ENCODE assay signal across 16 mouse cellular contexts in genomic region chrX:6832553-6832952, GRCm38 (mm10). TPM values are rescaled to one million over a fixed set of nuclear protein-coding genes. Genes with fewer than 3 reads are reported as not detected.
A peak's percentile ranks its signal among the peaks of the same experiment; 100 is the strongest.
DNase-seq lines count a peak whose midpoint lies in the region; ATAC-seq and TF ChIP-seq lines count a peak whose summit lies in the region.
"Had no signal": no experiment of that assay in that cellular context is flagged by ENCODE, and none has a peak within 500 bp of the region (broad histone marks: within the 10 kb centered on the region; RNA-seq: fewer than 3 reads in every experiment).

No protein-coding gene starts in this region.

- TF ChIP-seq RAD21 in MEL (IDR thresholded peaks at IDR 0.05; ENCODE audit: low read depth, low read length) = no peak

- no peaks in the 10 kb centered on the region for H3K27me3 ChIP-seq in forebrain, embryonic 14.5 days (replicated peaks; ENCODE audit: control insufficient read depth, insufficient read depth, low read length)
- no peaks in the 10 kb centered on the region for H3K27me3 ChIP-seq in forebrain, embryonic 10.5 days (ENCODE audit: poor library complexity, severe bottlenecking)
- no peaks in the 10 kb centered on the region for H3K27me3 ChIP-seq in MEL (ENCODE audit: control insufficient read depth in 1 of 2, insufficient read depth in 2 of 2, low read length in 2 of 2)
- H3K27me3 ChIP-seq: limb, embryonic 12.5 days; megakaryocyte, embryonic 14.5 days had no signal

- H3K27ac ChIP-seq in forebrain, embryonic 14.5 days (ENCODE audit: low read depth, low read length) = no peak overlapping the region
- H3K27ac ChIP-seq in forebrain, embryonic 10.5 days = no peak overlapping the region
- no peak overlapping the region for H3K27ac ChIP-seq in layer of hippocampus, adult 2 months
- no peak overlapping the region for H3K27ac ChIP-seq in MEL (ENCODE audit: control insufficient read depth, low read depth, low read length)
- H3K27ac ChIP-seq: limb, embryonic 12.5 days had no signal

- no peak overlapping the region for H3K4me2 ChIP-seq in forebrain, embryonic 14.5 days (ENCODE audit: low read length)
- H3K4me2 ChIP-seq: limb, embryonic 12.5 days had no signal

- ATAC-seq in forebrain, embryonic 14.5 days = no peak

- no peaks in the 10 kb centered on the region for H3K79me2 ChIP-seq in MEL (ENCODE audit: control insufficient read depth, insufficient read depth, low read length, poor library complexity)

- H3K4me3 ChIP-seq in forebrain, embryonic 14.5 days (ENCODE audit: low read depth, low read length) = no peak overlapping the region
- no peak overlapping the region for H3K4me3 ChIP-seq in forebrain, embryonic 10.5 days
- H3K4me3 ChIP-seq in layer of hippocampus, adult 2 months = no peak overlapping the region
- H3K4me3 ChIP-seq in MEL (ENCODE audit: control insufficient read depth in 1 of 2, insufficient read depth in 1 of 2, low read depth in 2 of 2, low read length in 2 of 2) = no peak overlapping the region
- H3K4me3 ChIP-seq: limb, embryonic 12.5 days; megakaryocyte, embryonic 14.5 days had no signal

- no peak for TF ChIP-seq POLR2A in MEL (IDR thresholded peaks at IDR 0.05; ENCODE audit: control insufficient read depth in 1 of 2, insufficient read depth in 1 of 2, low read depth in 1 of 2, low read length in 2 of 2, poor library complexity in 1 of 2)

- 61% methylated on average over 2 of the region's 2 CpGs for WGBS in forebrain, embryonic 14.5 days
- WGBS in forebrain, embryonic 10.5 days = 70% methylated on average over 2 of the region's 2 CpGs

- TF ChIP-seq CTCF in layer of hippocampus, adult 2 months (conservative IDR thresholded peaks at IDR 0.05) = 0 out of 2 replicates have a peak, but pooled peaks have one; percentile 18
- no peak for TF ChIP-seq CTCF in MEL (IDR thresholded peaks at IDR 0.05 in 2 of 3, conservative IDR thresholded peaks at IDR 0.05 in 1 of 3; ENCODE audit: control insufficient read depth in 1 of 3, insufficient read depth in 1 of 3, low read depth in 2 of 3, low read length in 3 of 3, poor library complexity in 1 of 3, severe bottlenecking in 1 of 3)

- H3K9ac ChIP-seq in forebrain, embryonic 14.5 days (ENCODE audit: low read length) = no peak overlapping the region
- H3K9ac ChIP-seq in MEL (ENCODE audit: control insufficient read depth, low read depth, low read length, poor library complexity, severe bottlenecking) = no peak overlapping the region
- H3K9ac ChIP-seq: limb, embryonic 12.5 days had no signal

- no peaks in the 10 kb centered on the region for H3K4me1 ChIP-seq in forebrain, embryonic 14.5 days (ENCODE audit: control insufficient read depth, insufficient read depth, low read length)
- no peaks in the 10 kb centered on the region for H3K4me1 ChIP-seq in forebrain, embryonic 10.5 days
- no peaks in the 10 kb centered on the region for H3K4me1 ChIP-seq in MEL (ENCODE audit: control insufficient read depth in 1 of 2, insufficient read depth in 2 of 2, low read length in 2 of 2)
- H3K4me1 ChIP-seq: limb, embryonic 12.5 days; megakaryocyte, embryonic 14.5 days had no signal

- H3K9me3 ChIP-seq in forebrain, embryonic 14.5 days (replicated peaks; ENCODE audit: control insufficient read depth, low read length) = no peaks in the 10 kb centered on the region
- no peaks in the 10 kb centered on the region for H3K9me3 ChIP-seq in forebrain, embryonic 10.5 days
- no peaks in the 10 kb centered on the region for H3K9me3 ChIP-seq in MEL (replicated peaks; ENCODE audit: insufficient read depth, low read length)
- H3K9me3 ChIP-seq: limb, embryonic 12.5 days; megakaryocyte, embryonic 14.5 days had no signal

- no peaks in the 10 kb centered on the region for H3K36me3 ChIP-seq in forebrain, embryonic 14.5 days (ENCODE audit: control insufficient read depth, insufficient read depth, low read length)
- H3K36me3 ChIP-seq in forebrain, embryonic 10.5 days (replicated peaks) = no peaks in the 10 kb centered on the region
- no peaks in the 10 kb centered on the region for H3K36me3 ChIP-seq in MEL (ENCODE audit: control insufficient read depth in 1 of 2, insufficient read depth in 2 of 2, low read length in 2 of 2)
- H3K36me3 ChIP-seq: limb, embryonic 12.5 days had no signal

- TF ChIP-seq EP300 in MEL (IDR thresholded peaks at IDR 0.05; ENCODE audit: low read depth in 1 of 2, low read length in 2 of 2) = no peak

- DNase-seq in forebrain, embryonic 14.5 days (ENCODE audit: low spot score) = peak; percentile 1
- no peak for DNase-seq in forebrain, embryonic 10.5 days (ENCODE audit: extremely low spot score, low spot score)
- no peak for DNase-seq in layer of hippocampus, adult 2 months (ENCODE audit: low spot score in 2 of 2)
- DNase-seq in layer of hippocampus, postnatal 25 days (ENCODE audit: extremely low spot score in 1 of 2, low spot score in 1 of 2) = no peak
- DNase-seq in MEL (ENCODE audit: low read depth, low spot score) = peak; percentile 2
- peak; percentile 33 for DNase-seq in forelimb bud, embryonic 11.5 days (ENCODE audit: low read depth, low spot score)
- no peak for DNase-seq in spleen, postnatal 10 days (ENCODE audit: low spot score in 2 of 2)
- DNase-seq in ovary, postnatal 10 days (ENCODE audit: low spot score) = no peak
- DNase-seq: adrenal gland, postnatal 25 days; B cell, adult 2 months; cerebellum, adult 11-12 months; kidney, adult 18-20 months; lung, adult 2 months; thymus, adult 18-20 months had no signal

TF ChIP-seq in MEL, 35 proteins besides CTCF, POLR2A, EP300 and RAD21:
- TF ChIP-seq JUND (IDR thresholded peaks at IDR 0.05; ENCODE audit: low read depth, low read length) = no peak
- TF ChIP-seq TCF12 (IDR thresholded peaks at IDR 0.05; ENCODE audit: low read depth, low read length) = no peak
- no peak for TF ChIP-seq GABPA (IDR thresholded peaks at IDR 0.05; ENCODE audit: low read depth, low read length)
- TF ChIP-seq E2F4 (IDR thresholded peaks at IDR 0.05; ENCODE audit: borderline replicate concordance, low read depth, low read length) = no peak
- no peak for TF ChIP-seq ZKSCAN1 (IDR thresholded peaks at IDR 0.05; ENCODE audit: low read depth, low read length)
- no peak for TF ChIP-seq NELFE (IDR thresholded peaks at IDR 0.05; ENCODE audit: low read depth, low read length)
- TF ChIP-seq CHD2 (IDR thresholded peaks at IDR 0.05; ENCODE audit: low read length) = no peak
- no peak for TF ChIP-seq MAZ (IDR thresholded peaks at IDR 0.05; ENCODE audit: low read depth, low read length)
- no peak for TF ChIP-seq MAFK (IDR thresholded peaks at IDR 0.05; ENCODE audit: borderline replicate concordance, low read depth, low read length)
- TF ChIP-seq BHLHE40 (IDR thresholded peaks at IDR 0.05; ENCODE audit: borderline replicate concordance, low read depth, low read length) = no peak
- TF ChIP-seq USF1 (IDR thresholded peaks at IDR 0.05; ENCODE audit: low read depth, low read length) = no peak
- TF ChIP-seq POLR2AphosphoS2 (IDR thresholded peaks at IDR 0.05; ENCODE audit: low read length) = no peak
- no peak for TF ChIP-seq MAX (IDR thresholded peaks at IDR 0.05; ENCODE audit: low read length)
- no peak for TF ChIP-seq UBTF (IDR thresholded peaks at IDR 0.05; ENCODE audit: borderline replicate concordance, insufficient read depth, low read depth, low read length)
- no peak for TF ChIP-seq GATA1 (IDR thresholded peaks at IDR 0.05; ENCODE audit: low read depth, low read length)
- no peak for TF ChIP-seq MXI1 (IDR thresholded peaks at IDR 0.05; ENCODE audit: low read depth, low read length)
- TF ChIP-seq ETS1 (IDR thresholded peaks at IDR 0.05; ENCODE audit: low read depth, low read length) = no peak
- no peak for TF ChIP-seq ZC3H11A (IDR thresholded peaks at IDR 0.05; ENCODE audit: low read depth, low read length)

RNA-seq across cellular contexts. Expression of gene Dgkk, which starts 53.4 kb away (rescaled TPM):
- 0.67 and 0.68 TPM in 2 replicates for polyA plus RNA-seq in forebrain, embryonic 14.5 days (2014; fragmentation: Nextera tagmentation; extraction: Ambion mirVana)
- polyA plus RNA-seq in forebrain, embryonic 10.5 days (2016; fragmentation: Nextera tagmentation; extraction: Ambion mirVana) = 0.60 and 0.62 TPM in 2 replicates
- under 1 TPM; 0.25 to 0.44 TPM for total RNA-seq in layer of hippocampus, adult 2 months (2021)
- under 1 TPM; 0.49 to 0.52 TPM for total RNA-seq in layer of hippocampus, postnatal 25 days (2021)
- not detected in 2 replicates for total RNA-seq in MEL (2012; rRNA removed)
- not detected for polyA plus RNA-seq in MEL (2012; ENCODE audit: insufficient read depth in 1 of 2, insufficient read length in 2 of 2, low read depth in 1 of 2, low replicate concordance in 2 of 2, missing spikeins in 1 of 2)
- polyA plus RNA-seq: lung, adult 2 months had no signal

Comparison
In these comparisons a context has a peak if more than half of its experiments do, and no peak if none do; other contexts are left out.
1. DNase-seq: peak in forebrain, embryonic 14.5 days (single experiment), MEL (single experiment) and forelimb bud, embryonic 11.5 days (single experiment); none in forebrain, embryonic 10.5 days (single experiment), layer of hippocampus, adult 2 months (0 of 2), layer of hippocampus, postnatal 25 days (0 of 2), spleen, postnatal 10 days (0 of 2) and ovary, postnatal 10 days (single experiment).